Mouse (Mus musculus) liver (tissue): ENCODE data around the gene Cox6a1.
"Not testable (repeated sequence)": the region's sequence is repeated elsewhere in the genome, so short reads cannot be mapped to it uniquely, and the experiment has no call there.

Source experiments
- DNase-seq: peaks from one replicate; pipeline ENCODE4 v3.0.0-alpha.2; 2020; ENCODE audit warnings: mixed read lengths

Gene Cox6a1

GRCm38 (mm10) chr5:115348546-115349224 lies at the start of gene Cox6a1:
Gene Cox6a1 (minus strand): TSS chr5:115348981.
- DNase-seq, result peak; percentile 99

GRCm38 (mm10) chr5:115397839-115398780 lies 49.3 kb upstream of the Cox6a1 start:
- peak; percentile 8 for DNase-seq

- DNase-seq, result no peak
These were observed 47.9 kb upstream of the Cox6a1 start for GRCm38 (mm10) chr5:115396654-115397053.

- no peak for DNase-seq
These were observed 46.1 kb upstream of the Cox6a1 start for GRCm38 (mm10) chr5:115394836-115395235.

- no peak for DNase-seq
These were observed 45.4 kb upstream of the Cox6a1 start for GRCm38 (mm10) chr5:115394223-115394622.

- no peak for DNase-seq
These were observed 44.2 kb upstream of the Cox6a1 start for GRCm38 (mm10) chr5:115392969-115393368.

GRCm38 (mm10) chr5:115391935-115392334 lies 43.2 kb upstream of the Cox6a1 start:
- DNase-seq, result no peak

GRCm38 (mm10) chr5:115378882-115379281 lies 30.1 kb upstream of the Cox6a1 start:
- not testable (repeated sequence) for DNase-seq

- DNase-seq, result no peak
These were observed 26.7 kb upstream of the Cox6a1 start for GRCm38 (mm10) chr5:115375436-115375835.

GRCm38 (mm10) chr5:115374204-115374820 lies 25.5 kb upstream of the Cox6a1 start:
- DNase-seq, result no peak

- no peak for DNase-seq
These were observed 24.8 kb upstream of the Cox6a1 start for GRCm38 (mm10) chr5:115373441-115374203.

- no peak for DNase-seq
These were observed 23.0 kb upstream of the Cox6a1 start for GRCm38 (mm10) chr5:115371736-115372135.

GRCm38 (mm10) chr5:115364782-115365181 lies 16.0 kb upstream of the Cox6a1 start:
- no peak for DNase-seq

GRCm38 (mm10) chr5:115362819-115363714 lies 14.3 kb upstream of the Cox6a1 start:
- no peak for DNase-seq

GRCm38 (mm10) chr5:115362216-115362615 lies 13.4 kb upstream of the Cox6a1 start:
- no peak for DNase-seq

- no peak for DNase-seq
These were observed 11.1 kb upstream of the Cox6a1 start for GRCm38 (mm10) chr5:115359851-115360372.

- DNase-seq, result no peak
These were observed 10.7 kb upstream of the Cox6a1 start for GRCm38 (mm10) chr5:115359438-115359837.

GRCm38 (mm10) chr5:115358872-115359271 lies 10.1 kb upstream of the Cox6a1 start:
- peak; percentile 81 for DNase-seq

GRCm38 (mm10) chr5:115355070-115355469 lies 6.3 kb upstream of the Cox6a1 start:
- DNase-seq, result no peak

GRCm38 (mm10) chr5:115351348-115351747 lies 2.6 kb upstream of the Cox6a1 start:
- no peak for DNase-seq

GRCm38 (mm10) chr5:115349225-115349555 lies 409 bp upstream of the Cox6a1 start:
- no peak for DNase-seq
